Mouse (Mus musculus): ENCODE measurements around the gene Rab14.

DNA sequence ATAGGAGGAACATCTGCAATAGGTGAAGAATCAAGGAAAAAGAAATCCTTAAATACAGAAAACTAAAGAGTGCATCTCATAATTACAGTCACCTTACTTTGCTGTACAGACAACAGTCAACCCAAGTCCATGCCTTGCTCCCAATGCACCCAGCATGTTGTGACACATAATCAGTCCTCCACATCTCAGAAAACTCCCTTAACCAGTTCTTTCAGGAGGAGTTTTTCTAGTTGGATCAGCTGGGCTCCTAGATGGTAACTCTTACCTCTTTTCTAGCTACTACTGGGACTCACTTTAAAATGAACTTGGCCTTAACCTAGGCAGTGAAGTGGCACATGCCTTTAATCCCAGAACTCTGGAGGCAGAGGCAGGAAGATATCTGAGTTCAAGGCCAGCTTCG, 6.9 kb downstream of the Rab14 start:
- TF ChIP-seq POLR2A (IDR thresholded peaks at IDR 0.05; ENCODE audit: extremely low read depth, insufficient read depth, low read length), result no peak
- no peak for TF ChIP-seq CTCF (IDR thresholded peaks at IDR 0.05; ENCODE audit: extremely low read depth, insufficient read depth, low read length)
